Mouse (Mus musculus) heart, postnatal 0 days (tissue): ENCODE results near the gene Rpap3.

Experiments used
- CTCF ChIP-seq: IDR thresholded peaks from 2 replicates; pipeline ENCODE4 v1.5.1; 2016; ENCODE audit warnings: antibody characterized with exemption, control low read depth, low read depth
- EP300 ChIP-seq: IDR thresholded peaks from 2 replicates; pipeline ENCODE4 v1.6.1; 2016; ENCODE audit warnings: antibody characterized with exemption, low read depth

- TF ChIP-seq CTCF (peak; percentile 83), EP300 (no peak)
Observed at GRCm38 (mm10) chr15:97663750-97664406, 41.7 kb downstream of the Rpap3 start.
